Mouse (Mus musculus): ENCODE measurements around the gene Nudc. TPM values are rescaled to one million over a fixed set of nuclear protein-coding genes. Genes with fewer than 3 reads are reported as not detected.

Nudc gene
- polyA plus RNA-seq, 1 experiment from 2014 or later = 125 TPM

GRCm38 (mm10) chr4:133493895-133494294, 51.9 kb downstream of the Nudc start:
- Histone ChIP-seq H3K9ac (ENCODE audit: low read length) (0 out of 2 replicates have a peak overlapping the region, but pooled peaks have one; percentile 54), H3K27me3 (ENCODE audit: control insufficient read depth, insufficient read depth, low read length) (no peaks in the 10 kb centered on the region), H3K9me3 (ENCODE audit: control insufficient read depth, low read length) (no peaks in the 10 kb centered on the region), H3K4me2 (replicated peaks; ENCODE audit: low read depth) (peak overlapping the region; percentile 56), H3K36me3 (ENCODE audit: control insufficient read depth, insufficient read depth, low read length) (no peaks in the 10 kb centered on the region), H3K4me1 (replicated peaks; ENCODE audit: control insufficient read depth, insufficient read depth) (peaks cover 3% of the 10 kb centered on the region; the same call in 1 of the 2 replicates), H3K4me3 (ENCODE audit: low read depth, low read length) (peak overlapping the region; percentile 27; the same call in 1 of the 2 replicates), H3K27ac (replicated peaks) (peak overlapping the region; percentile 81)
- DNase-seq (ENCODE audit: low spot score) (peak; percentile 51), ATAC-seq (ENCODE audit: low FRiP score, low TSS enrichment) (0 out of 2 replicates have a peak, but pooled peaks have one; percentile 24)
- WGBS = 14% methylated on average over 9 of the region's 12 CpGs
- TF ChIP-seq EP300 (optimal IDR thresholded peaks at IDR 0.05) (no peak), CTCF (IDR thresholded peaks at IDR 0.05; ENCODE audit: low read depth) (no peak)

- H3K4me1 ChIP-seq (replicated peaks; ENCODE audit: control insufficient read depth, insufficient read depth) = 0 out of 2 replicates have a peak, but pooled peaks cover 3% of the 10 kb centered on the region
- H3K9me3 ChIP-seq (ENCODE audit: control insufficient read depth, low read length) = no peaks in the 10 kb centered on the region
- 27% methylated on average over 9 of the region's 10 CpGs for WGBS
- H3K4me3 ChIP-seq (ENCODE audit: low read depth, low read length) = no peak overlapping the region
- DNase-seq (ENCODE audit: low spot score) (peak; percentile 55), ATAC-seq (ENCODE audit: low FRiP score, low TSS enrichment) (peak; percentile 13; the same call in 1 of the 2 replicates)
- no peak for TF ChIP-seq CTCF (IDR thresholded peaks at IDR 0.05; ENCODE audit: low read depth)
- no peak for TF ChIP-seq EP300 (optimal IDR thresholded peaks at IDR 0.05)
- H3K27ac ChIP-seq (replicated peaks) = 0 out of 2 replicates have a peak overlapping the region, but pooled peaks have one; percentile 9
- no peaks in the 10 kb centered on the region for H3K27me3 ChIP-seq (ENCODE audit: control insufficient read depth, insufficient read depth, low read length)
- H3K9ac ChIP-seq (ENCODE audit: low read length) = peak overlapping the region; percentile 18; the same call in 1 of the 2 replicates
- no peaks in the 10 kb centered on the region for H3K36me3 ChIP-seq (ENCODE audit: control insufficient read depth, insufficient read depth, low read length)
- H3K4me2 ChIP-seq (replicated peaks; ENCODE audit: low read depth) = no peak overlapping the region; the same call in 1 of the 2 replicates
Measured at GRCm38 (mm10) chr4:133491800-133492199, 54.0 kb downstream of the Nudc start.

GRCm38 (mm10) chr4:133489489-133490245, 56.1 kb downstream of the Nudc start:
- H3K36me3 ChIP-seq (ENCODE audit: control insufficient read depth, insufficient read depth, low read length) = no peaks in the 10 kb centered on the region
- H3K4me2 ChIP-seq (replicated peaks; ENCODE audit: low read depth) = no peak overlapping the region
- no peak overlapping the region for H3K9ac ChIP-seq (ENCODE audit: low read length)
- H3K27ac ChIP-seq (replicated peaks) = peak overlapping the region; percentile 74
- H3K27me3 ChIP-seq (ENCODE audit: control insufficient read depth, insufficient read depth, low read length) = no peaks in the 10 kb centered on the region
- no peaks in the 10 kb centered on the region for H3K9me3 ChIP-seq (ENCODE audit: control insufficient read depth, low read length)
- DNase-seq (ENCODE audit: low spot score) = peak; percentile 31
- 46% methylated on average over 4 of the region's 4 CpGs for WGBS
- TF ChIP-seq CTCF (IDR thresholded peaks at IDR 0.05; ENCODE audit: low read depth) (no peak), EP300 (optimal IDR thresholded peaks at IDR 0.05) (no peak)
- peak; percentile 32 for ATAC-seq (ENCODE audit: low FRiP score, low TSS enrichment)
- H3K4me3 ChIP-seq (ENCODE audit: low read depth, low read length) = no peak overlapping the region
- H3K4me1 ChIP-seq (replicated peaks; ENCODE audit: control insufficient read depth, insufficient read depth) = 0 out of 2 replicates have a peak, but pooled peaks cover 3% of the 10 kb centered on the region

GRCm38 (mm10) chr4:133488619-133489392, 57.0 kb downstream of the Nudc start:
- peak; percentile 61 for ATAC-seq (ENCODE audit: low FRiP score, low TSS enrichment)
- Histone ChIP-seq H3K9ac (ENCODE audit: low read length) (no peak overlapping the region), H3K27ac (replicated peaks) (peak overlapping the region; percentile 74), H3K9me3 (ENCODE audit: control insufficient read depth, low read length) (no peaks in the 10 kb centered on the region), H3K4me2 (replicated peaks; ENCODE audit: low read depth) (no peak overlapping the region), H3K27me3 (ENCODE audit: control insufficient read depth, insufficient read depth, low read length) (no peaks in the 10 kb centered on the region), H3K36me3 (ENCODE audit: control insufficient read depth, insufficient read depth, low read length) (no peaks in the 10 kb centered on the region), H3K4me3 (ENCODE audit: low read depth, low read length) (no peak overlapping the region), H3K4me1 (replicated peaks; ENCODE audit: control insufficient read depth, insufficient read depth) (peaks cover 5% of the 10 kb centered on the region; the same call in 1 of the 2 replicates)
- DNase-seq (ENCODE audit: low spot score) = peak; percentile 71
- TF ChIP-seq CTCF (IDR thresholded peaks at IDR 0.05; ENCODE audit: low read depth) = no peak
- no peak for TF ChIP-seq EP300 (optimal IDR thresholded peaks at IDR 0.05)
- WGBS = 58% methylated on average over 20 of the region's 20 CpGs

GRCm38 (mm10) chr4:133486673-133487357, 59.0 kb downstream of the Nudc start:
- no peak overlapping the region for H3K9ac ChIP-seq (ENCODE audit: low read length)
- H3K36me3 ChIP-seq (ENCODE audit: control insufficient read depth, insufficient read depth, low read length) = no peaks in the 10 kb centered on the region
- no peak for ATAC-seq (ENCODE audit: low FRiP score, low TSS enrichment)
- H3K4me1 ChIP-seq (replicated peaks; ENCODE audit: control insufficient read depth, insufficient read depth) = peaks cover 6% of the 10 kb centered on the region; the same call in 1 of the 2 replicates
- WGBS = 93% methylated on average over 26 of the region's 26 CpGs
- no peak overlapping the region for H3K4me2 ChIP-seq (replicated peaks; ENCODE audit: low read depth)
- H3K9me3 ChIP-seq (ENCODE audit: control insufficient read depth, low read length) = no peaks in the 10 kb centered on the region
- TF ChIP-seq EP300 (optimal IDR thresholded peaks at IDR 0.05) (no peak), CTCF (IDR thresholded peaks at IDR 0.05; ENCODE audit: low read depth) (no peak)
- H3K4me3 ChIP-seq (ENCODE audit: low read depth, low read length) = no peak overlapping the region
- no peak for DNase-seq (ENCODE audit: low spot score)
- no peaks in the 10 kb centered on the region for H3K27me3 ChIP-seq (ENCODE audit: control insufficient read depth, insufficient read depth, low read length)
- no peak overlapping the region for H3K27ac ChIP-seq (replicated peaks)

Data from stomach, postnatal 0 days (tissue).